Mouse (Mus musculus): ENCODE data around the gene Alkbh6. TPM values are rescaled to one million over a fixed set of nuclear protein-coding genes. Genes with fewer than 3 reads are reported as not detected.

Alkbh6 gene
- polyA plus RNA-seq, 1 experiment = 132 TPM

DNA sequence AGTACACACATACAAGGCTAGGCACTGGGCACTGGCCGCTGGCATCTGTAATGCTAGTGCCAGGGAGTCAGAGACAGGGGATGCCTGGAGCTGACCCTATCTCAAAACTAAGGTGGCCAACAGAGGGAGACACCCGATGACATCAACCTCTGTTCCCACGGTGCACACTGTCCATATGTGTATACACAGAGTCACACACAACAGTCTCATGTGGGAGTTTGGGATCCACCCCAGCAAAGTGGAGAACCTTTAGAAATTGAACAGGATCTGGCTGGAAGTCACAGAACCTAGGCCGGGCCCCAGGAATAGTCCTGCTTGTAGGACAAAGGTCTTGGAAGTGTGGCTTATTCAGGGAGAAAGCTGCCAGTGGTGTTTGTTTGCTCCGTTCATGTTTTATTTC lies 14.2 kb upstream of the Alkbh6 start:
- DNase-seq (ENCODE audit: extremely low spot score in 1 of 2, low spot score in 1 of 2) = no peak

GRCm38 (mm10) chr7:30295103-30295502 lies 13.4 kb upstream of the Alkbh6 start:
- DNase-seq (ENCODE audit: extremely low spot score in 1 of 2, low spot score in 1 of 2) = peak in 1 of 2 experiments; percentile 28

GRCm38 (mm10) chr7:30296816-30297215 lies 11.7 kb upstream of the Alkbh6 start:
- no peak for DNase-seq (ENCODE audit: extremely low spot score in 1 of 2, low spot score in 1 of 2)

- no peak for DNase-seq (ENCODE audit: extremely low spot score in 1 of 2, low spot score in 1 of 2)
These were observed 11.3 kb upstream of the Alkbh6 start for GRCm38 (mm10) chr7:30297266-30297665.

DNA sequence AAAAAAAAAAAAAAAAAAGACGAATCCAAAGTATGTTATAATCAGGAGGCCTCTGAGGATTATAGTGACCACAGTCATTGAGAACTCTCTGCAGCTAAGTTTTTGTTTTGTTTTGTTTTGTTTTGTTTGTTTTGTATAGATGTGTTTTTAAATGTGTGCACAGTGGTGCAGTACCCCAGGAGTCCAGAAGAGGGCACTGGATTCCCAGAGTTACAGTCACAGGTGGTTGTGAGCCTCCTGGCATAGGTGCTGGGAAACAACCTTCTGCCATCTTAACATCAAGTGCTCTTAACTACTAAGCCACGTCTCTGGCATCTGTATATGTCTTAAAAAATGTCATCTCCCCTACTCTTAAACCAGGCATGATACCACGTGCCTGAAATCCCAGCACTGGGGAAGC lies 7.6 kb upstream of the Alkbh6 start:
- DNase-seq (ENCODE audit: extremely low spot score in 1 of 2, low spot score in 1 of 2) = peak in 1 of 2 experiments; percentile 66

- DNase-seq (ENCODE audit: extremely low spot score in 1 of 2, low spot score in 1 of 2) = no peak
These were observed 2.3 kb upstream of the Alkbh6 start for GRCm38 (mm10) chr7:30306083-30306779.

DNA sequence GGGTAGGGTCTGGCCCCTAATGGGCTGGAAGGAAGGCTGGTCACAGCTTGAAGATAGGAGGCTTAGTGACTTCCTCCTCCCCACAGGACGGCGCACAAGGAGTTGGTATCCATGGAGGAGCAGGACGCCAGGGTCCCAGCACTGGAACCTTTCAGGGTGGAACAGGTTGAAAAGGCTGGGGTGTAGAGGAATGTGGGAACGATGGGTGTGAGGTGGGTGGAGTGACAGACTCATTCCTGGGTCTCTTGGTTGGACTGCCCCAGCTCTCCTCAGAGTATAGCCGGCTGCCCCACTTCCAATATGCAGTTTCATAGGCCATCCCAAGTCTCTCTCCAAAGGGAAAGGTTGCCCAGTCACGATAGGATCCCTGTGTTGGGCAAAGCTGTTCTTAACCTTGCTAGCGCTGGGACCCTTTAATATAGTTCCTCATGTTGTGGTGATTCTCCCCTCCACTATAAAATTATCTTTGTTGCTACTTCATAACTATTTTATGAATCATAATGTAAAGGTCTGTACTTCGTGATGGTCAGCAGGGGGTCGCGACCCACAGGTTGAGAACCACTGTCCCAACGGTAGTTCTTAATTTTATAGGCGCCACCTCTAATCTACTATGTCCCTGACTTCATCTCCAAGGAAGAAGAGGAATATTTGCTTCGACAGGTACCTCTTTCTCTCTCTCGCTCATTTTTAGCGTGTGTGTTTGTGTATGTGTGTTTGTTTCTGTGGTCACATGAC lies 1.0 kb downstream of the Alkbh6 start:
- DNase-seq (ENCODE audit: extremely low spot score in 1 of 2, low spot score in 1 of 2) = no peak

DNA sequence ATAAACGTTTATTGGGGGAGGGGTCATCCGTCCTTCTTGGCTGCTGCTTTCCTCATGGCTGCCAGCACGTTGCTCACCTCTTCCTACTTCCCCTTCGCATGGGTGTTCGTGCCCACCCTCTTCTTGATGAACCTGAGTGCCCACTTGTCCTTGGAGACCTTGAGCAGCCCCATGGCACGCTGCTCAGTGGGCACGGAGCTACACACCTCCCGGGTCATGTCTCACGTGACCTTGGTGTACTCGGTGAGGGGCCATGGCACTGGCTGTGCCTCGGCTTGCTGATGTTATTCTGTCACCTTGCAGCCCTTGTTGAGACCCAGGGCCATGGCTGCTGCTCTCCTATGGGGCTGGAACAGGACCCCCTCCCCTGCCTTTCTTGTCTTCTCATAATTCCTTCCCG lies 1.6 kb downstream of the Alkbh6 start:
- DNase-seq (ENCODE audit: extremely low spot score in 1 of 2, low spot score in 1 of 2) = no peak

DNA sequence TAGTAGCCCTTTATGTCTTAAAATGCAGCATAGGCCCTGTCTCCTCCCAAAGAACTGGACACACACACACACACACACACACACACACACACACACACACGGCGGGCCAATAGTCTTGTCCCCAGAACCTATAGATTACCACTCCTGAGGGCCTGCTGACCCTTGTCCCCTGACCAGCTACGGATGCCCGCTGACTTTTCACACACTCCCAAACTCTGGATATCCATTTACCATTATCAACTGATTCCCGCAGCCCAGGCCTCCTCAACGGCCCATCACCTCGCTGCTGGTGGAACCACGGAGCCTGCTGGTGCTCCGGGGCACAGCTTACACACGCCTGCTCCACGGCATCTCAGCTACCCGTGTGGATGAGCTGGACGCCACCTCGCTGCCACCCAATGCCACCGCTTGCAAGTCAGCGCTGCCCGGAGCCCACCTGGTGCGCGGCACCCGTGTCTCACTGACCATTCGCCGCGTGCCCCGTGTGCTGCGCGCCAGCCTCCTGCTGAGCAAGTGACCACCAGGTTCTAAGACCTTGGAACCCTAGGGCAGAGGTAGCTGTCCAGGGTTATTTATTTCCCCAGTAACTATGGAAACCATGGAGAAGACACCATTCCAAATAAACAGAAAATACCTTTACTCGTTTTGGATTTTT lies 5.3 kb downstream of the Alkbh6 start:
- DNase-seq (ENCODE audit: extremely low spot score in 1 of 2, low spot score in 1 of 2) = no peak

DNA sequence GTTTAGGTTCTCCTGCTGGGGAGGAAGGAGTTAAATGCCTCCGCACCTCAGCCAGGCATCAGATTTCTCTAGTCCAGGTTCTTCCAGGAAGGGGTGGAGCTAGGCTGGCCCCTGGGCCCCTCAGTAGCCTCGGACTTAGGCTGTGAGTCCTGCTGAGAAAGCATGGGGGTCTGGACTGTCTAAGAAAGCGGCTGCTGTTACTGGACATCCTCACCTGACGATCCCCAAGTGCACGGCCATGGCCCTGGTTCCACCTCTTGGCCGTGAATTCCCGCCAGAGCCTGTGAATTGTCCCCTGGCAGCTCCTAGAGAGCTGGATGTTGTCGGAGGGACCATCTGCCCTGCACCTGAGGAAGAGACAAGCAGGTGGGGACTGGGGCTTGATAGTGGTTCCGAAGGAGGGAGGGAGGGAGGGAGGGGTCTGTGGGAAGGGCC lies 6.2 kb downstream of the Alkbh6 start, which contains the start of gene Syne4:
TSS of gene Syne4 (plus strand) at position 87 of the 435 bp plus-strand sequence.
- DNase-seq (ENCODE audit: extremely low spot score in 1 of 2, low spot score in 1 of 2) = no peak

DNA sequence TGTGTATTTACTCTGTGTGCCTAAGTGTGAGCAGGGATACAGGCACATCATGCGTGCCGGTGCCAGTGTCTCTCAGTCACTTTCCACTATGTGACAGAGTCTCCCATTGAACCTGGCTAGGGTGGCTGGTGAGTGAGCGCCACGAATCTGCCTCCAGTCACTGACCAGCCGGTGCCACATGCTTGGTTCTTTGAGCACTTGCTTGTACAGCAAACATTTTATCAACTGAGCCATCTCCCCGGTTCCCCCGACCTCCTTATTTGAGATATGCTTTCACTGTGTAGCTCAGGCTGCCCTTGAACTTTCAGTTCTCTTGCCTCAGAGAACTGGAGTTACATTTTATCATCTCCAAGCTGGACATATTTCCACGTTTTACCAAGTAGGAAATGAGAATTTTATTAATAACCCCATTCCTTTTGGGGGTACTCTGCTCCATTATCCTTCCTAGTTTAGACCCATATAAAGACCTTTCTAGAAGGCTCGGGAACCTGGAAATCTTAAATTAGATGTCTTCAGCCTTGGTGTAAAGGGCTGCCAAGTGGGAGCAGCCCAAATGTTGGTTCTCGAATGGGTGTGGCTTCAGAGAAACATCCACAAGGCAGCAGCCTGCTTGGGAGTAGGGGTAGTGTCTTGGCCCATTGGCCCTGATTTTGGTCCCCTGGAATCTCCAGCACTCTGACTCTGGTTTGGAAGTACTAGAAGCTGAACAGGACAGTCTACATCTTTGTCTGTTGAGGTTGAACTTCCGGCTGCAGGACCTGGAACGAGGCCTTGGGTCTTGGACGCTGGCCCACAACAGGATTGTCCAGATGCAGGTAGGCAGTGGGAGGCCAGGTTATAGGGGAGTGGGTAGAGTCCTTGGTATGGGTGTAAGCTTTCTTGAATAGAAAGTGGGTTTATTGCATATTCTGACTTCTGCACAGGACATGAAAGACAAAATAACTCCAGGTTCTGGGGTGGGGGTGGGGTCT lies 7.3 kb downstream of the Alkbh6 start:
- no peak for DNase-seq (ENCODE audit: extremely low spot score in 1 of 2, low spot score in 1 of 2)

- DNase-seq (ENCODE audit: extremely low spot score in 1 of 2, low spot score in 1 of 2) = no peak
These were observed 9.6 kb downstream of the Alkbh6 start for GRCm38 (mm10) chr7:30318142-30318541.

- no peak for DNase-seq (ENCODE audit: extremely low spot score in 1 of 2, low spot score in 1 of 2)
These were observed 12.4 kb downstream of the Alkbh6 start for GRCm38 (mm10) chr7:30320946-30321345.

DNA sequence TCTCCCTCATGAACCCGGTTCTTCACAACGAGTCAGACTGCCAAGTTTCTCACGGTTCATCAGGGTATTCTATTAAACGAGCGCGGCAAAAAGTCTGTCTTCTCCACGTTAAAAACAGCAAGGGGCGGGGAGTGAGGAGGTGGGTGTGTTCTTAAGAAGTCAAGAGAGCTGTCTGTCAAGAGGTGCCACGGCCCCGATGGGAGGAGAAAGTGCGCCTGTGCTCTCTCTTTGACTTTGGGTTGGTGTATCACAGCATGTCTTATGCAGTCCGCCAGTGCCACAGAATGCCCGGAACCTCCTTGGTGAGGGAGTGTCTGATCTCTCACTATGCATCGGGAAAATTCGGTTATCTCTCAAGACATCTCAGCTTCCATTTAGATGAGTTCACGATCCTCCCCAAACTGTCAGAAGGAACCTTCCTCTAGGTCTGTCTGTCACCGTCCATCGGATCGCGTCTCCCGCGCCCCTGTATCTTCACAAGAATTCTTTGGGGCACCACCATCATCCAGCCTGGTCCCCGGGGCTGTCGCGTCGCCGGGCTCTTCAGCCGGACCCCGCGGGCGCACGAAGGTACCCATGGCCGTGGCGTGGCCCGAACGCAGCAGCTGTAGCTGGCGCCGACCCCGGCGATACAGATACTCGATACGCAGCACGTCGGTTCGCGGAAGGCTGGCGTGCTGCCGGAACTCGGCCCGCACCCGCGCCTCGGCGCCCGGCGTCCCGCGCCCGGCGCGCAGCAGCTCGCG lies 13.2 kb downstream of the Alkbh6 start, which contains the start of gene E130208F15Rik:
TSS of gene E130208F15Rik (plus strand) at position 202 of the 746 bp plus-strand sequence.
- DNase-seq (ENCODE audit: extremely low spot score in 1 of 2, low spot score in 1 of 2) = peak; percentile 71 to 80

- peak; percentile 94 to 97 for DNase-seq (ENCODE audit: extremely low spot score in 1 of 2, low spot score in 1 of 2)
These were observed 13.8 kb downstream of the Alkbh6 start for GRCm38 (mm10) chr7:30322285-30322667.

GRCm38 (mm10) chr7:30322865-30323264 lies 14.3 kb downstream of the Alkbh6 start:
- no peak for DNase-seq (ENCODE audit: extremely low spot score in 1 of 2, low spot score in 1 of 2)

- no peak for DNase-seq (ENCODE audit: extremely low spot score in 1 of 2, low spot score in 1 of 2)
These were observed 15.3 kb downstream of the Alkbh6 start, which contains the start of gene Sdhaf1 for GRCm38 (mm10) chr7:30323795-30324194. Gene Sdhaf1, minus strand, starts transcription at chr7:30323895.

DNA sequence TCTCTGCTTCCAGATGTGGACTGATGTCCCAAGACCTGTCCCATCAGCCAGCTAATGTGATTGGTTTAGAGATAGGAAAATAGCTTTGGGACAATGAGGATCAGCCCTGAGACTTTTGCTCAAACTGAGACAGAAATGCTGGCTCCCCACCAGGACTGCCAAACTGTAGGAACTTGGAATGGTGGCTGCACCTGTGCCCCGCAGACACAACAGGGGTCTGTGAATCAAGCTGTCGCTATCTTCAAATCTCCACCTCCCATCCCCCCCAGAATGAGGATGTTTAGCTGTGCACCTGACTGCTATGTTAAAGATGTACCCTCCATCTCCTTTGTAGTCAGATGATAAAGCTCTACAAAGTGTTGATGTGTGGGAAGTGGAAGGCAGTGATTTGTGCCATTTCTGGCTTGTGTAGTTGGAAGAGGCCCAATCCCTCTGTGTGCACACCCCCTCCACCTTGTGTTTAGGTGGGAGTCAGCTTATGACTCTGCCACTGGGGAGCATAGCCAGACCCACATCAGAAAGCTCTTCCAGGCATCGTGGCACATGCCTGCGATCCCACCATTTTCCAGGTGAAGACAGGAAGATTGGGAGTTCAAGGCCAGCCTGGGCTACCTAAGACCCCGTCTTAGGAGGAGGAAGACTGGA lies 15.9 kb downstream of the Alkbh6 start:
- peak; percentile 62 to 79 for DNase-seq (ENCODE audit: extremely low spot score in 1 of 2, low spot score in 1 of 2)

DNA sequence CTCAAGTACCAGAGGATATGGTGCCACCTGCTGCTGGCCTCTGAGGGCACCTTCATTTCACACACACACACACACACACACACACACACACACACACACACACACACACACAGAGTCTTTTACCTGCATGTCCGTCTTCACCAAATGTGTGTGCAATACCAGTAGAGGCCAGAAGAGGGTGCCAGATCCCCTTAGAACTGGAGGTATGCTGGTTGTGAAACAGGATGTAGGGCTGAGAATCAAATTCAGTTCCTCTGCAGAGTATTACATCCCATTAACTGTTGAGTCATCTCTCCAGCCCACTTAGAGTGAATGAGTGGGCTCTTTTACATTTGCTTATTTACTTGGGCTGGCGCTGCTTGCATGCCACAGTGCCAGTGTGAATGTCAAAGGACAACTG lies 16.8 kb downstream of the Alkbh6 start:
- no peak for DNase-seq (ENCODE audit: extremely low spot score in 1 of 2, low spot score in 1 of 2)
